Mouse (Mus musculus): Measurements from ENCODE around the gene Serpinb9d. TPM values are rescaled to one million over a fixed set of nuclear protein-coding genes. Genes with fewer than 3 reads are reported as not detected.
"Not testable (repeated sequence)": the region's sequence is repeated elsewhere in the genome, so short reads cannot be mapped to it uniquely, and the experiment has no call there.

Serpinb9d gene
- polyA plus RNA-seq (2012; rRNA removed), result 0.06 and 0.32 TPM in 2 replicates

DNA sequence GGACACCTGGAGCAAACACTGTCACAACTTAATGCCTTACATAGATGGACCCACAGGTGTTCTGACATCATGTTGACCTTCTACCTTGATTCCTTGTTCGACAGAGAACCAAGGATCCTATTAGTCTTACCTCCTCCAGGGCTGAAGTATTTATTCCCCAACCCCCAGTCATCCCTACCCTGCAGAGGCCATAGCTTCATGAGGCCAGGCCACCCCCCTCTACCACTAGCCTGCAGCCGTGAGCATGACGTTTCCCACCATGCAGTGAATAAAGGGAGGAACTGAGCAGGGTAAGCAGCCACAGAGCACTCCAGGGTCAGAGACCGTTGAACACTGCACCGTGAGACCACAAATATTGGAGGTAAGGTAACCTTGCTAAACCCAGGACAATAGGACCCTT lies at the start of gene Serpinb9d:
Serpinb9d (plus strand) TSS at position 301 of the 400 bp plus-strand sequence.
- DNase-seq (ENCODE audit: extremely low spot score in 1 of 2, low spot score in 1 of 2), result no peak

DNA sequence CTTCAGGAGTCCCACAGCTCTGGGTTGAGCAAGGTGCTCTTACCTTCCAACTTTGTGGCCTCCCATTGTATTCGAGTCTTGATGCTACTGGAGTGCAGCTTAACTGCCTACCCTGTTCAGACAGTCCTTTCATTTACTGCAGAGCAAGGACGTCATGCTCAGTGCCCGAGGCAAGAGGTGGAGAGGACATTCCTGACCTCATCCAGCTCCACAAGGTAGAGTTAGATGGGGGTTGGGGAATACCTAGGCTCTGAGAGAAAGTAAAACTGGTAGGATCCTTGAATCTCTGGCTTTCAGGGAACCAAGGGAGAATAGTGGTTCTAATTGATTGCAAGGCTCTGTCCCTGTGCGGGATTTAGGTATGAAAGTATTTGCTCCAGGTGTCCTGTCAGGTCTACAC lies 33.1 kb upstream of the Serpinb9d start, which contains the start of gene Serpinb9c:
Serpinb9c (minus strand) TSS at position 101 of the 400 bp plus-strand sequence.
- DNase-seq (ENCODE audit: extremely low spot score in 1 of 2, low spot score in 1 of 2), result no peak

- DNase-seq (ENCODE audit: extremely low spot score in 1 of 2, low spot score in 1 of 2), result not testable (repeated sequence)
Measured at GRCm38 (mm10) chr13:33190486-33190885, 2.3 kb upstream of the Serpinb9d start.

GRCm38 (mm10) chr13:33199740-33200139 lies 7.0 kb downstream of the Serpinb9d start:
- peak in 1 of 2 experiments; percentile 3 for DNase-seq (ENCODE audit: extremely low spot score in 1 of 2, low spot score in 1 of 2)

DNA sequence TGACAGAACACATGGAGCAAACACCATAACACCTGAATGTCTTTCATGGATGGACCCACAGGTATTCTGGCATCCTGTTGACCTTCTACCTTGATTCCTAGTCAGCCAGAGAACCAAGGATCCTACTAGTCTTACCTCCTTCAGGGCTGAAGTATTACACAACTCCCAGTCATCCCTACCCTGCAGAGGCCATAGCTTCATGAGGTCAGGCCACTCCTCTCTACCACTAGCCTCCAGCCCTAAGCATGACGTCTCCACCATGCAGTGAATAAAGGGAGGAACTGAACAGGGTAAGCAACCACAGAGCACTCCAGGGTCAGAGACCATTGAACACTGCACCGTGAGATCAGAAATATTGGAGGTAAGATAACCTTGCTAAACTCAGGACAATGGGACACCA lies 56.6 kb downstream of the Serpinb9d start, which contains the start of gene Serpinb9e:
Serpinb9e (plus strand) TSS at position 301 of the 400 bp plus-strand sequence.
- not testable (repeated sequence) for DNase-seq (ENCODE audit: extremely low spot score in 1 of 2, low spot score in 1 of 2)

Other genes with a start within 250 kb of the Serpinb9d start
- 2.1 and 2.3 TPM in 2 replicates for gene Serpinb6b, start 227.8 kb upstream of the Serpinb9d start, polyA plus RNA-seq (2012; rRNA removed)
- gene Serpinb9, start 189.7 kb upstream of the Serpinb9d start, polyA plus RNA-seq (2012; rRNA removed), result 5.6 and 6.4 TPM in 2 replicates
- gene Serpinb9b, start 165.5 kb upstream of the Serpinb9d start, polyA plus RNA-seq (2012; rRNA removed), result 0.20 and 0.42 TPM in 2 replicates
- 0.50 and 0.74 TPM in 2 replicates for gene Serpinb1b, start 114.4 kb upstream of the Serpinb9d start, polyA plus RNA-seq (2012; rRNA removed)
- gene Serpinb9c, start 33.2 kb upstream of the Serpinb9d start, polyA plus RNA-seq (2012; rRNA removed), result 0.08 and 0.17 TPM in 2 replicates
- gene Serpinb9e, start 56.7 kb downstream of the Serpinb9d start, polyA plus RNA-seq (2012; rRNA removed), result 0.92 and 1.4 TPM in 2 replicates
- 0.06 and 0.40 TPM in 2 replicates for gene Serpinb9f, start 131.1 kb downstream of the Serpinb9d start, polyA plus RNA-seq (2012; rRNA removed)
- gene Gm11397, start 202.8 kb downstream of the Serpinb9d start, polyA plus RNA-seq (2012; rRNA removed), result not detected in 2 replicates